Mouse (Mus musculus) stomach, embryonic 16.5 days (tissue): ENCODE results near the gene Nup85. TPM values are rescaled to one million over a fixed set of nuclear protein-coding genes. Genes with fewer than 3 reads are reported as not detected.

ENCODE experiments used
- ATAC-seq: fragments of 200-750 bp; cut with Nextera tagmentation; 2 replicates; pipeline ENCODE4 v1.8.0; 2017; ENCODE audit warnings: moderate number of reproducible peaks, moderate TSS enrichment; ENCODE audit not compliant: insufficient read depth, low FRiP score
- H3K27ac ChIP-seq: fragments of 300-500 bp; sonication (generic); 2 replicates; pipeline ENCODE4 v1.5.1; 2014; ENCODE audit warnings: low read length
- H3K27me3 ChIP-seq: fragments of 300-500 bp; sonication (generic); 2 replicates; pipeline ENCODE4 v1.6.1; 2014; ENCODE audit warnings: low read length, control low read depth, mixed read lengths; ENCODE audit not compliant: control insufficient read depth, insufficient read depth
- H3K36me3 ChIP-seq: fragments of 300-500 bp; sonication (generic); 2 replicates; pipeline ENCODE4 v1.6.1; 2014; ENCODE audit warnings: low read length; ENCODE audit not compliant: control insufficient read depth, insufficient read depth
- H3K4me1 ChIP-seq: fragments of 300-500 bp; sonication (generic); 2 replicates; pipeline ENCODE4 v1.6.1; 2014; ENCODE audit warnings: low read length, control low read depth, mixed read lengths; ENCODE audit not compliant: control insufficient read depth, insufficient read depth
- H3K4me2 ChIP-seq: fragments of 300-500 bp; sonication (generic); 2 replicates; pipeline ENCODE4 v1.6.1; 2014; ENCODE audit warnings: low read depth, low read length, mixed read lengths
- H3K4me3 ChIP-seq: fragments of 300-500 bp; sonication (generic); replicated peaks from 2 replicates; pipeline ENCODE4 v1.5.1; 2014; ENCODE audit warnings: mild to moderate bottlenecking, low read length
- H3K9ac ChIP-seq: fragments of 300-500 bp; sonication (generic); 2 replicates; pipeline ENCODE4 v1.6.1; 2014; ENCODE audit warnings: low read length
- H3K9me3 ChIP-seq: fragments of 300-500 bp; sonication (generic); replicated peaks from 2 replicates; pipeline ENCODE4 v1.6.1; 2016; ENCODE audit warnings: low read length, control low read depth; ENCODE audit not compliant: control insufficient read depth
- WGBS: fragments of 180-500 bp; shearing (Covaris S2); extraction: QIAGEN DNeasy Blood & Tissue Kit; methylation state at CpG from one replicate; pipeline ENCODE4 v1.1.7; 2014; 5-methylcytosine and 5-hydroxymethylcytosine counted together
- polyA plus RNA-seq: library from polyadenylated mRNA; unstranded; fragments of >200 nt; fragmentation: Nextera tagmentation; extraction: Ambion mirVana; gene quantifications from 2 replicates; pipeline ENCODE4 v1.2.1, GENCODE M21; 2015

Gene Nup85
- polyA plus RNA-seq, 1 experiment from 2014 or later: 141 TPM

GRCm38 (mm10) chr11:115632247-115632646 is 68.0 kb downstream of the Nup85 start:
- Histone ChIP-seq H3K9ac (no peak overlapping the region), H3K4me1 (peaks cover 3% of the 10 kb centered on the region), H3K4me3 (no peak overlapping the region), H3K36me3 (no peaks in the 10 kb centered on the region), H3K27me3 (no peaks in the 10 kb centered on the region), H3K9me3 (no peaks in the 10 kb centered on the region), H3K4me2 (no peak overlapping the region), H3K27ac (no peak overlapping the region)
- 69% methylated on average over 7 of the region's 7 CpGs for WGBS
- no peak for ATAC-seq

DNA sequence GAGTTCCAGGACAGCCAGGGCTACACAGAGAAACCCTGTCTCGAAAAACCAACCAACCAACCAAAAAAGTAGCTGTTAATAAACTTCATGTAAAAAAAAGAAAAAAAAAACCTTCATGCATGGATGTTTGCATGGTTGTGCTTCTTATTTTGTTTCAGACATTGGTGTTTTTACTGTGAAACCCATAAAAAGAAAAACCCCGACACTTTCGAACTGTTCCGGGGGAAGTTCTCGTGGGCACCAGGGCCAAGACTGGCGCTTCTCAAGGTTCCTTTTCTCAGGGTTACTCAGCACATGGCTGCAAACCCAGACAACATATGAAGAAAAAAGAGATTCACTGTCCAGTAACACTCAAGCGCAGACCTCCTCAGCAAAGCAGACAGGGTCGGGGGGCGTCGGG is 68.6 kb downstream of the Nup85 start:
- Histone ChIP-seq H3K4me1 (no peaks in the 10 kb centered on the region; the same call in 1 of the 2 replicates), H3K4me2 (no peak overlapping the region), H3K27me3 (no peaks in the 10 kb centered on the region), H3K9me3 (no peaks in the 10 kb centered on the region), H3K27ac (no peak overlapping the region), H3K36me3 (no peaks in the 10 kb centered on the region), H3K4me3 (no peak overlapping the region), H3K9ac (no peak overlapping the region)
- no peak for ATAC-seq
- WGBS: 88% methylated on average over 10 of the region's 10 CpGs

Other genes starting within 250 kb of the Nup85 start
- gene Ush1g, start 242.4 kb upstream of the Nup85 start, polyA plus RNA-seq: 0.62 and 0.76 TPM in 2 replicates
- 4.6 and 8.4 TPM in 2 replicates for gene Otop3, start 229.7 kb upstream of the Nup85 start, polyA plus RNA-seq
- 44.0 and 46.2 TPM in 2 replicates for gene Hid1, start 196.7 kb upstream of the Nup85 start, polyA plus RNA-seq
- gene Cdr2l, start 182.5 kb upstream of the Nup85 start, polyA plus RNA-seq: 6.1 and 6.6 TPM in 2 replicates
- 160 and 162 TPM in 2 replicates for gene Mrpl58, start 160.7 kb upstream of the Nup85 start, polyA plus RNA-seq
- gene Atp5h, start 144.5 kb upstream of the Nup85 start, polyA plus RNA-seq: 746 and 843 TPM in 2 replicates
- gene Kctd2, start 144.3 kb upstream of the Nup85 start, polyA plus RNA-seq: 3.2 and 3.6 TPM in 2 replicates
- 0.22 and 0.26 TPM in 2 replicates for gene Trim80, start 123.9 kb upstream of the Nup85 start, polyA plus RNA-seq
- 2.8 and 3.7 TPM in 2 replicates for gene Slc16a5, start 102.0 kb upstream of the Nup85 start, polyA plus RNA-seq
- gene Armc7, start 88.8 kb upstream of the Nup85 start, polyA plus RNA-seq: 7.9 and 8.0 TPM in 2 replicates
- 112 and 113 TPM in 2 replicates for gene Nt5c, start 72.6 kb upstream of the Nup85 start, polyA plus RNA-seq
- 454 and 457 TPM in 2 replicates for gene Jpt1, start 50.0 kb upstream of the Nup85 start, polyA plus RNA-seq
- gene Sumo2, start 28.2 kb upstream of the Nup85 start, polyA plus RNA-seq: 687 and 737 TPM in 2 replicates
- 78.5 and 91.1 TPM in 2 replicates for gene Mrps7, start 39.5 kb downstream of the Nup85 start, polyA plus RNA-seq
- gene Gga3, start 39.6 kb downstream of the Nup85 start, polyA plus RNA-seq: 17.4 and 18.8 TPM in 2 replicates
- 35.9 and 47.4 TPM in 2 replicates for gene Mif4gd, start 48.5 kb downstream of the Nup85 start, polyA plus RNA-seq
- gene Slc25a19, start 63.9 kb downstream of the Nup85 start, polyA plus RNA-seq: 22.1 and 22.7 TPM in 2 replicates
- gene Grb2, start 144.2 kb downstream of the Nup85 start, polyA plus RNA-seq: 59.1 and 79.6 TPM in 2 replicates
- 21.4 and 23.1 TPM in 2 replicates for gene Tmem94, start 201.0 kb downstream of the Nup85 start, polyA plus RNA-seq
- gene Caskin2, start 249.2 kb downstream of the Nup85 start, polyA plus RNA-seq: 14.9 and 16.8 TPM in 2 replicates